Mouse (Mus musculus): ENCODE data around the gene Zbtb42.
A peak's percentile ranks its signal among the peaks of the same experiment; 100 is the strongest.

The Zbtb42 gene

DNA sequence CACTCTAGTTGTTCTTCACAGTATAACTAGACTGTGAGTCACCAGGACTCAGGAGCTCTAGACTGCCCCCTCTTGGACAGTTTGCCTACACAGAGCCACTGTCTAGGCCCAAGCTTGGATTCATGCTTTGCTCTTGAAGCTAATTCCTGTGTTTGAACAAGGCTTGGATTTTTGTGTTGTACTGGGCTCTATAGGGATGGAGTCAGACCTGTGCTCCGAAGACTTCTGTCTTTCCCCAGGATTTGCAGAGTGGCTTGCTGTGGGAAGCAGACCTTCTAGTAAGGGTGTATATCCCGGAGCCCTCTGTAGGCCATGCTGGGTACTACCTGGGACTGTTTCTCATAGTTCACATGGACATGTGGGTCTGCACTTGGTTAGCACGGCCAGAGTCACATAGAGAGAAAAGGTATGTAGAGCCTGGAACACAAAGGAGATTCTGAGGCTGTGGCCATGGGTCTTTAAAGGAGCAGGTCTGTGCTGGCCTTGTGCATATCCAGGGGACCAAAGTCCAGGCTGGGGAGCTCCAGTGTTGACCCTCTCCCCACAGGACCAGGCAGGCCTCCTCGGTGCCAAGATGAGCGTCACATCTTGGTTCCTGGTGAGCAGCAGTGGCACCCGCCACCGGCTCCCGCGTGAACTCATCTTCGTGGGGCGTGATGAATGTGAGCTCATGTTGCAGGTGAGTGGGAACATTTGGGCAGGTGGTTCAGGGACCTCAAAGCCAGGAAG lies 45.6 kb downstream of the Zbtb42 start:
- DNase-seq (ENCODE audit: low spot score in 2 of 2) = peak; percentile 46 to 81

- DNase-seq (ENCODE audit: low spot score in 2 of 2) = no peak
Observed at GRCm38 (mm10) chr12:112727801-112728200, 49.2 kb downstream of the Zbtb42 start.

DNA sequence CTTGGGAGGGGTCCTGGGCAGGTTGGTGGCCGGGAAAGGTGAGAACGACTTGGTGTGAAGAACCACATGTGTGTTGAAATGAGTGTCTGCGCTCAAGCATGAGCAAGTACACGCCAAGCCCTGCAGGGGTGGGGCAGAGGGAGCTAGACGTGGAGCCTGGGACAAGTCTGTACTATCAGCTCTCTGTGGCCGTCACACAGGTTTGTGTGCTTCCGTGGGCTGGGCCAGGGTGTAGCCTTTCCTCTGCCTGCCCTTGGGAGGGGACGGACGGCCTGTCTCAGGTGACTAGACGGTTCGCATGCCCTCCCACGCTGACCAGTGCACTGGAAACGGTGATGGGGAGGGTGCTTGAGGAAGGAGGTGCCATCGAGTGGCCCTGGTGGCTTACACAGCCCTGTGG lies 52.2 kb downstream of the Zbtb42 start:
- no peak for DNase-seq (ENCODE audit: low spot score in 2 of 2)

Data from spleen, postnatal 10 days (tissue).